ENCODE assay signal across 11 mouse cellular contexts in genomic region chr14:6604551-6604950, GRCm38 (mm10). TPM values are rescaled to one million over a fixed set of nuclear protein-coding genes. Genes with fewer than 3 reads are reported as not detected.
DNase-seq lines count a peak whose midpoint lies in the region; ATAC-seq and TF ChIP-seq lines count a peak whose summit lies in the region.
"Not testable (repeated sequence)": the region's sequence is repeated elsewhere in the genome, so short reads cannot be mapped to it uniquely, and the experiment has no call there.
"Had no signal": no experiment of that assay in that cellular context is flagged by ENCODE, and none has a peak within 500 bp of the region (broad histone marks: within the 10 kb centered on the region; RNA-seq: fewer than 3 reads in every experiment).

No protein-coding gene starts in this region.

- H3K4me3 ChIP-seq in embryonic facial prominence, embryonic 13.5 days = peak overlapping the region; percentile 42
- H3K4me3 ChIP-seq in heart, embryonic 12.5 days = peak overlapping the region; percentile 48
- H3K4me3 ChIP-seq in intestine, embryonic 15.5 days (replicated peaks) = peak overlapping the region; percentile 35
- peak overlapping the region; percentile 29 for H3K4me3 ChIP-seq in lung, embryonic 14.5 days (ENCODE audit: low read depth, low read length)
- H3K4me3 ChIP-seq in neural tube, embryonic 12.5 days = peak overlapping the region; percentile 24

- not testable (repeated sequence) for ATAC-seq in embryonic facial prominence, embryonic 13.5 days (ENCODE audit: insufficient number of reproducible peaks, insufficient read depth, low FRiP score, low TSS enrichment, low read depth); heart, embryonic 12.5 days (ENCODE audit: insufficient number of reproducible peaks, low FRiP score); intestine, embryonic 15.5 days; lung, embryonic 14.5 days (ENCODE audit: insufficient read depth); neural tube, embryonic 12.5 days (ENCODE audit: low FRiP score, low read depth)

- not testable (repeated sequence) for H3K27ac ChIP-seq in embryonic facial prominence, embryonic 13.5 days; heart, embryonic 12.5 days (ENCODE audit: poor library complexity, severe bottlenecking); intestine, embryonic 15.5 days; lung, embryonic 14.5 days (ENCODE audit: low read depth); neural tube, embryonic 12.5 days

- not testable (repeated sequence) for H3K36me3 ChIP-seq in embryonic facial prominence, embryonic 13.5 days; heart, embryonic 12.5 days; intestine, embryonic 15.5 days; lung, embryonic 14.5 days (ENCODE audit: insufficient read depth); neural tube, embryonic 12.5 days

- not testable (repeated sequence) for H3K9me3 ChIP-seq in embryonic facial prominence, embryonic 13.5 days; heart, embryonic 12.5 days (replicated peaks); intestine, embryonic 15.5 days; lung, embryonic 14.5 days (ENCODE audit: low read depth, low read length); neural tube, embryonic 12.5 days

- not testable (repeated sequence) for TF ChIP-seq CTCF in lung, embryonic 14.5 days (IDR thresholded peaks at IDR 0.05; ENCODE audit: low read depth)

- H3K9ac ChIP-seq in embryonic facial prominence, embryonic 13.5 days = peak overlapping the region; percentile 55; the same call in 1 of the 2 replicates
- 0 out of 2 replicates have a peak overlapping the region, but pooled peaks have one; percentile 48 for H3K9ac ChIP-seq in heart, embryonic 12.5 days
- H3K9ac ChIP-seq in intestine, embryonic 15.5 days; lung, embryonic 14.5 days: not testable (repeated sequence)
- peak overlapping the region; percentile 42; the same call in 1 of the 2 replicates for H3K9ac ChIP-seq in neural tube, embryonic 12.5 days

- H3K4me2 ChIP-seq in embryonic facial prominence, embryonic 13.5 days = peak overlapping the region; percentile 69
- peak overlapping the region; percentile 74 for H3K4me2 ChIP-seq in heart, embryonic 12.5 days
- H3K4me2 ChIP-seq in intestine, embryonic 15.5 days (replicated peaks) = peak overlapping the region; percentile 72
- H3K4me2 ChIP-seq in lung, embryonic 14.5 days = peak overlapping the region; percentile 58
- H3K4me2 ChIP-seq in neural tube, embryonic 12.5 days (replicated peaks) = peak overlapping the region; percentile 62

- H3K27me3 ChIP-seq in embryonic facial prominence, embryonic 13.5 days; heart, embryonic 12.5 days (replicated peaks); intestine, embryonic 15.5 days (replicated peaks); lung, embryonic 14.5 days (ENCODE audit: insufficient read depth, low read length); neural tube, embryonic 12.5 days (replicated peaks): not testable (repeated sequence)

- whole genome bisulfite sequencing in embryonic facial prominence, embryonic 13.5 days = 6% methylated on average over 17 of the region's 20 CpGs
- 9% methylated on average over 17 of the region's 20 CpGs for WGBS in heart, embryonic 12.5 days
- WGBS in intestine, embryonic 15.5 days = 8% methylated on average over 18 of the region's 20 CpGs
- 8% methylated on average over 15 of the region's 20 CpGs for whole genome bisulfite sequencing in lung, embryonic 14.5 days
- 8% methylated on average over 19 of the region's 20 CpGs for WGBS in neural tube, embryonic 12.5 days

- H3K4me1 ChIP-seq in embryonic facial prominence, embryonic 13.5 days; heart, embryonic 12.5 days (replicated peaks); intestine, embryonic 15.5 days (replicated peaks); lung, embryonic 14.5 days (ENCODE audit: insufficient read depth); neural tube, embryonic 12.5 days: not testable (repeated sequence)

- DNase-seq in adrenal gland, adult 2 months = peak; percentile 1
- DNase-seq in layer of hippocampus, postnatal 10 days (ENCODE audit: low spot score in 2 of 2) = peak; percentile 2 to 8
- peak; percentile 1 for DNase-seq in lung, embryonic 14.5 days
- peak; percentile 1 for DNase-seq in thymus, postnatal 14 days

RNA-seq across cellular contexts. Expression of gene Gm3629, which starts 14.1 kb away (rescaled TPM):
- total RNA-seq in adrenal gland, adult 2 months (2021) = not detected
- not detected in 2 replicates for polyA plus RNA-seq in adrenal gland, adult 2 months (2012; rRNA removed)
- polyA plus RNA-seq in embryonic facial prominence, embryonic 13.5 days (2015; fragmentation: Nextera tagmentation; extraction: Ambion mirVana) = 0.67 TPM in 1 of 2 replicates, not detected in the other
- polyA plus RNA-seq in heart, embryonic 12.5 days (2016; fragmentation: Nextera tagmentation; extraction: Ambion mirVana) = 0.71 and 0.92 TPM in 2 replicates
- polyA plus RNA-seq in intestine, embryonic 15.5 days (2015; fragmentation: Nextera tagmentation; extraction: Ambion mirVana) = 0.14 and 0.18 TPM in 2 replicates
- total RNA-seq in layer of hippocampus, postnatal 10 days (2021) = under 1 TPM in 1 of 2 experiments, not detected in 1; 0.40 TPM
- 0.37 TPM in 1 of 2 replicates, not detected in the other for polyA plus RNA-seq in lung, embryonic 14.5 days (2014; fragmentation: Nextera tagmentation; extraction: Ambion mirVana)
- polyA plus RNA-seq in neural tube, embryonic 12.5 days (2016; fragmentation: Nextera tagmentation; extraction: Ambion mirVana) = 0.15 and 0.19 TPM in 2 replicates
- polyA plus RNA-seq: C2C12 had no signal

RNA-seq across cellular contexts. Expression of gene Gm3460, which starts 17.7 kb away (rescaled TPM):
- total RNA-seq in adrenal gland, adult 2 months (2021) = not detected
- not detected in 2 replicates for polyA plus RNA-seq in adrenal gland, adult 2 months (2012; rRNA removed)
- not detected in 2 replicates for polyA plus RNA-seq in embryonic facial prominence, embryonic 13.5 days (2015; fragmentation: Nextera tagmentation; extraction: Ambion mirVana)
- not detected in 2 replicates for polyA plus RNA-seq in heart, embryonic 12.5 days (2016; fragmentation: Nextera tagmentation; extraction: Ambion mirVana)
- polyA plus RNA-seq in intestine, embryonic 15.5 days (2015; fragmentation: Nextera tagmentation; extraction: Ambion mirVana) = not detected in 2 replicates
- not detected for total RNA-seq in layer of hippocampus, postnatal 10 days (2021)
- not detected in 2 replicates for polyA plus RNA-seq in lung, embryonic 14.5 days (2014; fragmentation: Nextera tagmentation; extraction: Ambion mirVana)
- not detected in 2 replicates for polyA plus RNA-seq in neural tube, embryonic 12.5 days (2016; fragmentation: Nextera tagmentation; extraction: Ambion mirVana)
- total RNA-seq: gastrocnemius, postnatal 10 days; left cerebral cortex, adult 8-10 months had no signal
- polyA plus RNA-seq: C2C12 had no signal
